Mouse (Mus musculus): ENCODE data around the gene Lrmda. TPM values are rescaled to one million over a fixed set of nuclear protein-coding genes. Genes with fewer than 3 reads are reported as not detected.

Lrmda gene
- total and polyA plus RNA-seq, 3 experiments: 5.1 to 5.9 TPM; not detected in 1

DNA sequence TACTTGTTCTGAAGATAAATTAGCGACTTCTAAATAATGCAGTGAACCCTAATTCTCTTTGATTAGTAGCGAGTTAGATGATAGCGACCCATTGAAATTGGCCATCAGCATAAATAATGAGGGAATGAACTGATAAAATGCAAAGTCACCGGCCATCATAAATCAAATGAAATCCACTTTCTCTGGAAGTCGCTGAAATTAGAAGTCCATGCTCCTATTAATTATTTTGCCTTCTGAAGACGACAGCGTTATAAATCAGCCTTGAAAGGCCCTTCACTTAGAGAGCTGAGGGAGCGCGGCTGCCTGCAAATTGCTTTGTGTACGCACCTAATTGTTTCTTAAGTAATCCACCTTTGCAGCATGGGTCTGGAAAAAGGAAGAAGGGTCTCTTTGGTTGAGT lies 374.1 kb downstream of the Lrmda start:
- TF ChIP-seq MAZ (IDR thresholded peaks at IDR 0.05; ENCODE audit: low read depth, low read length) (no peak), MEF2A (IDR thresholded peaks at IDR 0.05; ENCODE audit: extremely low read depth, insufficient replicate concordance, low read depth, low read length, poor library complexity, severe bottlenecking) (no peak), MAX (IDR thresholded peaks at IDR 0.05; ENCODE audit: low read length) (no peak), GABPA (IDR thresholded peaks at IDR 0.05; ENCODE audit: low read depth, low read length) (no peak), BHLHE40 (IDR thresholded peaks at IDR 0.05; ENCODE audit: borderline replicate concordance, low read depth, low read length) (no peak), TBP (IDR thresholded peaks at IDR 0.05; ENCODE audit: low read depth, low read length) (no peak), KAT2A (conservative IDR thresholded peaks at IDR 0.05; ENCODE audit: low read depth, low read length) (no peak), POLR2A (IDR thresholded peaks at IDR 0.05; ENCODE audit: control insufficient read depth in 1 of 2, insufficient read depth in 1 of 2, low read depth in 1 of 2, low read length in 2 of 2, poor library complexity in 1 of 2) (no peak), NRF1 (IDR thresholded peaks at IDR 0.05; ENCODE audit: insufficient read depth, low read depth, low read length, poor library complexity, severe bottlenecking) (no peak)
- H3K4me3 ChIP-seq (ENCODE audit: control insufficient read depth in 1 of 2, insufficient read depth in 1 of 2, low read depth in 2 of 2, low read length in 2 of 2): no peak overlapping the region
- H3K9me3 ChIP-seq (replicated peaks; ENCODE audit: insufficient read depth, low read length): no peaks in the 10 kb centered on the region
- peaks cover 2 to 3% of the 10 kb centered on the region in 2 experiments; a peak in 3 of 4 replicates for H3K36me3 ChIP-seq (ENCODE audit: control insufficient read depth in 1 of 2, insufficient read depth in 2 of 2, low read length in 2 of 2)
- no peak for DNase-seq (ENCODE audit: low read depth, low spot score)
- no peaks in the 10 kb centered on the region; a peak in 1 of 4 replicates for H3K4me1 ChIP-seq (ENCODE audit: control insufficient read depth in 1 of 2, insufficient read depth in 2 of 2, low read length in 2 of 2)
- no peaks in the 10 kb centered on the region for H3K79me2 ChIP-seq (ENCODE audit: control insufficient read depth, insufficient read depth, low read length, poor library complexity)
- H3K27me3 ChIP-seq (ENCODE audit: control insufficient read depth in 1 of 2, insufficient read depth in 2 of 2, low read length in 2 of 2): no peaks in the 10 kb centered on the region
- no peak overlapping the region for H3K9ac ChIP-seq (ENCODE audit: control insufficient read depth, low read depth, low read length, poor library complexity, severe bottlenecking)
- H3K27ac ChIP-seq (ENCODE audit: control insufficient read depth, low read depth, low read length): no peak overlapping the region

DNA sequence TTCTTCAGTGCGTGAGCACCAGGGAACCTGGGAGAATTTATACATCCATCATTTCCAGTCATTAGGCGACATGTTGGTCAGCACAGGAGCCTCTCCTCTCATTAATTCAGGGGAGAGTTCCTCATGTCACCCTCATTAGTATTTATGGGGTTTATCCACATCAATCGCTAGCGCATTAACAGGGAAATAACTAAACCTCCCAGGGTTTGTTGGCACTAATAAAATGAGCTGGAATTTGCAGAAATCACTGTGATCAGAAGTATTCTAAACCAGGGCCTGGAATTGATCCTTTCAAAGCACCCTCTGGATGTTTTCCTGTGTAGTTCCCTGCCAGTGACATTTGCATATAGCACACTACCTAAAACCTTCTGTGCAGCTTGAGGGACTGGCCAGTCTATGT lies 382.9 kb downstream of the Lrmda start:
- H3K27ac ChIP-seq (ENCODE audit: control insufficient read depth, low read depth, low read length): no peak overlapping the region
- no peaks in the 10 kb centered on the region for H3K79me2 ChIP-seq (ENCODE audit: control insufficient read depth, insufficient read depth, low read length, poor library complexity)
- H3K27me3 ChIP-seq (ENCODE audit: control insufficient read depth in 1 of 2, insufficient read depth in 2 of 2, low read length in 2 of 2): no peaks in the 10 kb centered on the region

More for the DNA sequence above, 382.9 kb downstream of the Lrmda start:
- no peaks in the 10 kb centered on the region for H3K4me1 ChIP-seq (ENCODE audit: control insufficient read depth in 1 of 2, insufficient read depth in 2 of 2, low read length in 2 of 2)
- no peaks in the 10 kb centered on the region for H3K9me3 ChIP-seq (replicated peaks; ENCODE audit: insufficient read depth, low read length)
- no peak overlapping the region for H3K4me3 ChIP-seq (ENCODE audit: control insufficient read depth in 1 of 2, insufficient read depth in 1 of 2, low read depth in 2 of 2, low read length in 2 of 2)
- H3K36me3 ChIP-seq (ENCODE audit: control insufficient read depth in 1 of 2, insufficient read depth in 2 of 2, low read length in 2 of 2): peaks cover 0 to 1% of the 10 kb centered on the region in 2 experiments; a peak in 2 of 4 replicates
- H3K9ac ChIP-seq (ENCODE audit: control insufficient read depth, low read depth, low read length, poor library complexity, severe bottlenecking): no peak overlapping the region
- DNase-seq (ENCODE audit: low read depth, low spot score): no peak
- TF ChIP-seq USF2 (IDR thresholded peaks at IDR 0.05; ENCODE audit: borderline replicate concordance in 1 of 2, insufficient read depth in 1 of 2, low read depth in 1 of 2, low read length in 2 of 2) (no peak), USF1 (IDR thresholded peaks at IDR 0.05; ENCODE audit: low read depth, low read length) (no peak), BHLHE40 (IDR thresholded peaks at IDR 0.05; ENCODE audit: borderline replicate concordance, low read depth, low read length) (no peak), EP300 (IDR thresholded peaks at IDR 0.05; ENCODE audit: low read depth in 1 of 2, low read length in 2 of 2) (no peak), ZC3H11A (IDR thresholded peaks at IDR 0.05; ENCODE audit: low read depth, low read length) (no peak), JUND (IDR thresholded peaks at IDR 0.05; ENCODE audit: low read depth, low read length) (no peak), CHD2 (IDR thresholded peaks at IDR 0.05; ENCODE audit: low read length) (no peak), POLR2A (IDR thresholded peaks at IDR 0.05; ENCODE audit: control insufficient read depth in 1 of 2, insufficient read depth in 1 of 2, low read depth in 1 of 2, low read length in 2 of 2, poor library complexity in 1 of 2) (no peak), ZNF384 (IDR thresholded peaks at IDR 0.05; ENCODE audit: low read depth, low read length) (no peak), ZMIZ1 (IDR thresholded peaks at IDR 0.05; ENCODE audit: low read depth, low read length) (no peak), TBP (IDR thresholded peaks at IDR 0.05; ENCODE audit: low read depth, low read length) (no peak), MAFK (IDR thresholded peaks at IDR 0.05; ENCODE audit: borderline replicate concordance, low read depth, low read length) (no peak), MEF2A (IDR thresholded peaks at IDR 0.05; ENCODE audit: extremely low read depth, insufficient replicate concordance, low read depth, low read length, poor library complexity, severe bottlenecking) (no peak), POLR2AphosphoS5 (IDR thresholded peaks at IDR 0.05; ENCODE audit: borderline replicate concordance, low read depth, low read length) (no peak), KAT2A (conservative IDR thresholded peaks at IDR 0.05; ENCODE audit: low read depth, low read length) (no peak)
